Mouse (Mus musculus) lung, adult 2 months (tissue): ENCODE data around the gene Cdc6.
"Not testable (repeated sequence)": the region's sequence is repeated elsewhere in the genome, so short reads cannot be mapped to it uniquely, and the experiment has no call there.

Source experiments
- CTCF ChIP-seq: fragments of 200-500 bp; IDR thresholded peaks from 2 replicates; pipeline ENCODE4 v1.5.1; 2011; ENCODE audit warnings: mild to moderate bottlenecking, low read length, control low read depth; ENCODE audit not compliant: insufficient read depth
- POLR2A ChIP-seq: fragments of 200-500 bp; IDR thresholded peaks from 2 replicates; pipeline ENCODE4 v1.6.1; 2011; ENCODE audit warnings: low read depth, mild to moderate bottlenecking, control low read depth, low read length, borderline replicate concordance; ENCODE audit errors: extremely low read depth

- TF ChIP-seq POLR2A, result not testable (repeated sequence)
- TF ChIP-seq CTCF, result peak; percentile 70
These were observed 14.7 kb downstream of the Cdc6 start for GRCm38 (mm10) chr11:98922307-98922706.
